Mouse (Mus musculus) small intestine, adult 2 months (tissue): ENCODE results near the gene 4833439L19Rik.

Experiments
- CTCF ChIP-seq: fragments of 200-500 bp; IDR thresholded peaks from 2 replicates; pipeline ENCODE4 v1.5.1; 2012; ENCODE audit warnings: low read depth, mild to moderate bottlenecking, control low read depth, inconsistent platforms, low read length, moderate library complexity, mixed read lengths; ENCODE audit not compliant: insufficient replicate concordance, insufficient read length; ENCODE audit errors: extremely low read depth
- POLR2A ChIP-seq: fragments of 200-500 bp; IDR thresholded peaks from 2 replicates; pipeline ENCODE4 v1.6.1; 2012; ENCODE audit warnings: low read depth, mild to moderate bottlenecking, control low read depth, inconsistent platforms, low read length, moderate library complexity

- TF ChIP-seq CTCF (no peak), POLR2A (peak; percentile 69)
These were observed 45.9 kb upstream of the 4833439L19Rik start, which contains the start of gene Cltb for GRCm38 (mm10) chr13:54610972-54611754.
